Mouse (Mus musculus) CD4-positive helper T cell, adult 2 months (primary cell): ENCODE measurements around the gene Hnrnpab.

Experiments used
- DNase-seq: peaks from one replicate; pipeline ENCODE4 v3.0.0-alpha.2; 2012; ENCODE audit warnings: low read depth, missing footprints, low spot score

The Hnrnpab gene

DNA sequence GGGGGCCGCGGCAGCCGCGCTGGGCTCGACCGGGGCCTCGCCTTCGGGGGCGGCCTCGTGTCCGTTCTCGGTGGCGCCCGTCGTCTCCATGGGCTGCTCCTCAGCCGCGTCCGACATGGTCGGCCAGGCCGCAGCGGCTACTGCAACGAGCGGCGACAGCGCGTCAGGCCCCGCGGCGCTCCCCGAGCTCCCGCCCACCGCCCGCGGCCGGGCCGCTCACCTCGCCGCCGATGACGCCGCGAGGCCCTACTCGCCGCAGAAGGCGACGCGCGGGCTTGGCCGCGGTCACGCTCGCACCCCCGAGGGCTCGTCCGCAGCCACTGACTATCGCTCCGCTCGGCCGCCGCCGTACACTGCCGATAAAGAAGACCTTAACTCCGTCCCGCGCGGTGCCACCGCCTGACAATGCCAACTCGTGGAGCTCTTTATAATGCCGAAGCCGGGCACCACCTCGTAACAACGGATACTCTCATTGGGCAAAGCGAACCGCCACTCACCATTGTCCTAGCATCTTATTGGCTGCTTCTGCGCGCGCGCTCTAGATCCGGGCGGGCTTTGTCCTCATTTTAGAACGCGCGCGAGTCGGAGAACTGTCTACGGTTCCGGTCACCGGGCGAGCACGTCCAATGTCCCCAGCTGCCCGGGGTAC, at the start of gene Hnrnpab:
Hnrnpab (minus strand) TSS at position 401 of the 649 bp plus-strand sequence.
- peak; percentile 97 for DNase-seq

DNA sequence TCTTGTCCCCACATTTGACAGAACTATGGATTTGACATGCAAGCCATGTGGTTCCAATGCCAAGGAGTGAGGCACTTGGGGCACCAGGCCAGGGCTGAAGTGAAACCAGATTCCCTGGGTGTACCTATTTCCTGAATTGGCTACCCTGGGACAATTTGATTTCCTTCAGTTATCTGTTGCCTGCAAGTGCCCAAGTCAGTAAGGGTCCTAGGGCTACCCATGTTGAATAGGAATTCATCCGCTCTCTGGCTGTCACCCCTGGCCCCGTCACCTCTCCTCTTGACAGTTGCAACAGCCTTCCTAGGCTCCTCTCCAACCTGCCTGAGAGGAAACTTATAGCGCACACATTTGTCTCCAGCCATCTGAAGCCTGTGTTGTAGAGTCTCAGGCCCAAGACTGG, 48.2 kb upstream of the Hnrnpab start:
- DNase-seq = no peak

DNA sequence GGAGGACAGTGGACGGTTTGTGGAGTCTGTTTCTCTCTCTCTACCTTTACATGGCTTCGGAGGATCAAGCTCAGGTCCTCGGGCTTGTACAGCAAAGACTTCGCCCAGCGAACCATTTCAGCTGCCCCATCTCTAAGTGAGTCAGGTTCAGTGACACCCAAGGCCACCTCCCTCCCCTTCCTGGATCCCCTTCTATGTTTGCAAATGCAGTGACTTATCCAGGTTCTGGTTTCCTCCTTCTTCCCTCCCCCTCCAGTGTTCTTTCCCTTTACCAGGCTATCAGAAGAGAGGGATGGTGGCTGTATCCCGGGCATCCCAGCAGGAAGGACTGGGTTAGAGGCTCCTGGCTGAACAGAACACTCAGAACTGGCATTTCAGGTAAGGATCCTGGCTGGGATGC, 47.1 kb upstream of the Hnrnpab start:
- no peak for DNase-seq

- DNase-seq = no peak
Measured at GRCm38 (mm10) chr11:51652889-51653418, 46.3 kb upstream of the Hnrnpab start.

DNA sequence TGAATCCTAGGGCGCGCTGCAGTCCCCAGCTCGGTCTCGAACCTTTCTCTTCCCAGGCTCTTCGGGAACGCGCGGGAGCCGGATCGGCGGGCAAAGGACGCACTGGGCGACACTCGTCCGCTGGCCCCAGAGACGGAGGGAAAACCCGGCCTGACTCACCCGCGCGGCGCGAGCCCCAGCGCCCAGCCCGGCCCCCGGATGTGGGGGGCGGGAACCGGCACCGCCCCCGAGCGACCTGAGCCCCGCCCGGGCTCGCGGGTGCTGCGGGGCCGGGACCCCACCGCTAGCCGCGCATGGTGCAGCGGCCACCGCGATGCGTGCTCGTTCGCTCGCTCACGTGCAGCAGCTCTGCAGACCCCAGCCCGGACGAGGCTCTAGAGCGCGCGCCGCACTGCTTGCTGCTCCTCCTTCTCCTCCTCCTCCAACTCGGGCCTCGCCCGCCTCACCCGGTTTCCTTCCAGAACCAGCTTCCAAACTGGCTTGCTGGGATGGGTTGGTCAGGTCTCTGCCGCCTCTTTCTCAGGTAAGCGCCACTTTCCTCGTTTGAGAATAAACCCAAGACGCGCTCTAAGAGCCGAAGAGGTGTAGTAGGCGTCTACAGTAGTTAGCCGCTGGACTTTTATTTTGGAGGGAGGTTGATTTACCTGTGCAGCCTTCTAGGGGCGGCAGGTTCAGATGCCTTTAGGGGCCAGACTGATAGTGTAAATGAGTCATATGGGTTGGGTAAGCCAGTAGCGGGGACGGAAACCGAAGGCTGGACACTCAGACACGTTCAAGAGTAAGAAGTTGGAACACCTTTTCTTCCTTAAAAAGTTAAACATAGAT, 44.3 kb upstream of the Hnrnpab start, which contains the start of the genes N4bp3 and D930048N14Rik:
N4bp3 (minus strand) TSS at position 152 of the 825 bp plus-strand sequence.
D930048N14Rik (plus strand) TSS at position 264 of the 825 bp plus-strand sequence.
- peak; percentile 81 for DNase-seq

DNA sequence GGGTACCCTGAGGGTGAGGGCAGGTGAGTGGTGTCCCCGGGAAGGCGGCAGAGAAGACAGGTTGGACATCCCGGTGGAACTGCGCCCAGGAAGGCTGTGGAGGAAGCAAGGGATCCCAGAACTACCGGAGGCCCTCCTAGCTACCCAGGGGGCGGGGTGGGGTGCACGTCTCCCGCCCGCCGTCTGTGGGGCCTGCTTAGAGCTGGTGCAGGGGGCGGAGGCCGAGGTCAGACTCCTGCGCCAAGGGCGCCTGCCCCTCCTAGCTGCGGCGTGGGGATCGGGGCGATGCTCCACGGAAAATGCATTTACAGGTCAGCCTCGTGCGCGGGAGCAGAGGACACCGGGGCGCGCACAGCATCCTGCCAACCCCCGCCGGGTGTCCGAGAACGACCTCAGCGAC, 43.6 kb upstream of the Hnrnpab start:
- no peak for DNase-seq

DNA sequence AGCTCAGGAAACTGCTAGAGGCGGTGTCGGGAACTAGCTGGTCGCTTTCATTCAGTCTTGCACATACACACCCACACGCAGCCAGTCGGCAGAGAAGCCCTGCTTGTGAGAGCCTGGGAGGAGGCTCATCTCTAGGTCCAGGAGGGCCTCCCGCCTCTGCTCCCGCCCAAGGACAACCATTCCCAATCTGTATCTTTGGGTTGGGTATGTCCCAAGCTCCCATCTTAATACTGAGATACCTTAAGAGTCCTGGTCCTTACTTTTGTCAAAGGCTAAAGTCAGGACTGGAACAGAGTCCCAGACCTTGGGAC, 43.2 kb upstream of the Hnrnpab start:
- peak; percentile 50 for DNase-seq

DNA sequence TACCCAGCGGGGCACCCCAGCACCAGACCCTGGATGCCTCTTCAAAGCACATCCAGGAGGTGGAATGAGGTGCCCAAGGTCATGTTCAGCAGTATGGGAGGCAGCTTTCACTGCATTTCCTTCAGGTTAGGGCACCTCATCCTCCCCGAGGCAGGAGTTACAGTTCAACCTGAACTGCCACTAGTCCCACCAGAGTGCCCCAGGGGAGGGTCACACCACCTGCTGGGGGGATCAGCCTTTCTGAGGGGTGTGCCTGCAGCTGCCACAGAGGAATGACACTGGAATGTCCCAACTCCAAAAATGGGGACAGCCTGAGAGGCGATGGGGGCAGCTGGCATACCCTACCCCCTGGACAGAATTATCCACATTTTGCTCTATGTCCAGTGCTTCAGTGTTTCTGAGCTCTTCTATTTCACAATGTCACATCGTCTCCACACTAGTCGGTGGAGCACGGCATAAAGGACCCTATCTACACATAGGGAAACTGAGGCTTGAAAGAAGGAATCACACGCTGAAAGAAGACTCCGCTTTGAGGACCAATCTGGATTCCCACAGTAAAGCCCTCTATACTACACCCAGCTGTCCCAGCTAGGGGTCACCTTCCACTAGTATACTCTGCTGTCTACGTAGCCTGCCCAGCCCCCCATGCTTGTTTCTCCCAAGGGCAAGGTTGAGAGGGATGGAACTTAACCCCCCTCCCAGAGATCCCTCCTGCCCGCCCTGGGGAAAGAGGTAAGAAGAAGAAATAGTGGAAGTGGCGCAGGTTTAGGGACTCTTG, 42.7 kb upstream of the Hnrnpab start:
- no peak for DNase-seq

- no peak for DNase-seq
Measured at GRCm38 (mm10) chr11:51648566-51648965, 41.9 kb upstream of the Hnrnpab start.

GRCm38 (mm10) chr11:51646751-51647667, 40.4 kb upstream of the Hnrnpab start:
- no peak for DNase-seq

- no peak for DNase-seq
Measured at GRCm38 (mm10) chr11:51646245-51646644, 39.6 kb upstream of the Hnrnpab start.

- DNase-seq = no peak
Measured at GRCm38 (mm10) chr11:51645293-51645692, 38.6 kb upstream of the Hnrnpab start.

DNA sequence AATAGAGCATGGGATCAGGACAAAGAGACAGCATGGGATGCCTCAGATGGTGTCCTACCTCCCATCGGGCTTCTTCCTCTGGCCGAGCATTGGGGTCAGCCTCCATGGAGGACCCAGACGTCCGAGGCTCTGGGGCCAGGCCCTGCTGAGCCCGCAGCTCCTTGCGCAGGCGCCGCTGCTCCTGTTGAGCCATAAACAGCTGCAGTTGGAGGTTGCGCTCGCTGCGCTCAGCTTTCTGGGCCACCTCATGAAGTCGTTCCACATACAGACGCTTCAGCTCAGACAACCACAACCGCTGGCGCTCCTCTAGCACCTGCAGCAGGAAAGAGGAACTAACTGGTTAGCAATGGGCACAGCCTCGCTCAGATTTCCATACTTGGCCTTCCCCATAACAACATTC, 37.6 kb upstream of the Hnrnpab start:
- DNase-seq = peak; percentile 46

GRCm38 (mm10) chr11:51643761-51644160, 37.1 kb upstream of the Hnrnpab start:
- DNase-seq = no peak

GRCm38 (mm10) chr11:51643202-51643601, 36.6 kb upstream of the Hnrnpab start:
- DNase-seq = no peak

DNA sequence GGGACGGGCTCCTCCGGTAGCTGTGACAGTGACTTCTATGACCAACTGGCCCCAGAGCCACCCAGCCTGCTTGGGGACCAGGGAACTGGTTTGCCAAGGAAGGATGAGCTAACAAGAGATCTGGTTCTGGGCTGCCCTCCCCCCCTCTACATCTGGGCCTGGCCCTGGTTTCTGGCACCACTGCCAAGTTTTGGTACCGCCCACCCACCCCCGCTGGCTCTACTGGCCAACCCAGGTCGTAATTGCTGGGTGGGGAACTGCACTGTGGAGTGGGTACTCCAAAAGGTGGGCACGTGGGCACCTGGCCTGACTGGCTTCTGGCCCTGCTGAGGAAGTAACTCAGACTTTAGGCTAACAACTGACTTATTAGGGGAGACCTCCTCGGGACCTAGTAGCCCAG, 34.1 kb upstream of the Hnrnpab start:
- DNase-seq = no peak

- DNase-seq = peak; percentile 21
Measured at GRCm38 (mm10) chr11:51638497-51638896, 31.9 kb upstream of the Hnrnpab start.

GRCm38 (mm10) chr11:51637971-51638414, 31.3 kb upstream of the Hnrnpab start:
- DNase-seq = peak; percentile 69

DNA sequence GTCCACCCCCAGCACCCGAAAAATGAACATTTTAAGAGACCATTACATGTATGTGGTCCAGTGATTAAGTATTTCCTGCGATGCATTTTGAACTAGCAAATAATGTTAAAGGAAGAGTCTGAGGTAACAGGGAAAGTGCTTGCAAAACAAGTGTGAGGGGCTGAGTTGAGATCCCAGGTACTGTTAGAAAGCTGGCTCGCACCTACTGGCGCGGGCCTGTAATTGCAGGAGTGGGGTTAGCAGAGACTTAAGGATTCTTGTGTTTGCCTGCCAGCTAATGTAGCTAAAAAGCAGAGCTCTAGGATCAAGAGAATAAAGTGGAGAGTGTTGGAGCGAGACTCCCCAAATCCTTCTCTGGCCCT, 29.7 kb upstream of the Hnrnpab start:
- peak; percentile 88 for DNase-seq

GRCm38 (mm10) chr11:51635525-51636322, 29.1 kb upstream of the Hnrnpab start, which contains the start of gene Rmnd5b:
Rmnd5b (minus strand) TSS chr11:51635896.
- DNase-seq = peak; percentile 94
